Mouse (Mus musculus) limb, embryonic 10.5 days (tissue): Measurements from ENCODE around the gene 9130230L23Rik. TPM values are rescaled to one million over a fixed set of nuclear protein-coding genes. Genes with fewer than 3 reads are reported as not detected.

Experiments used
- DNase-seq: peaks from one replicate; pipeline ENCODE4 v3.0.0-alpha.2; 2017; ENCODE audit warnings: low spot score
- H3K27ac ChIP-seq: fragments of 300-500 bp; sonication (generic); 2 replicates; pipeline ENCODE4 v1.5.1; 2016; ENCODE audit warnings: mild to moderate bottlenecking
- H3K27me3 ChIP-seq: fragments of 300-500 bp; sonication (generic); 2 replicates; pipeline ENCODE4 v1.6.1; 2016; ENCODE audit warnings: low read depth, mild to moderate bottlenecking; ENCODE audit not compliant: poor library complexity, severe bottlenecking
- H3K36me3 ChIP-seq: fragments of 300-500 bp; sonication (generic); 2 replicates; pipeline ENCODE4 v1.6.1; 2016; ENCODE audit warnings: mild to moderate bottlenecking, moderate library complexity
- H3K4me1 ChIP-seq: fragments of 300-500 bp; sonication (generic); 2 replicates; pipeline ENCODE4 v1.6.1; 2016
- H3K4me3 ChIP-seq: fragments of 300-500 bp; sonication (generic); 2 replicates; pipeline ENCODE4 v1.5.1; 2016; ENCODE audit warnings: mild to moderate bottlenecking, moderate library complexity
- H3K9me3 ChIP-seq: fragments of 300-500 bp; sonication (generic); replicated peaks from 2 replicates; pipeline ENCODE4 v1.6.1; 2016; ENCODE audit warnings: mild to moderate bottlenecking
- WGBS: fragments of 180-500 bp; shearing (Covaris S2); methylation state at CpG from one replicate; pipeline ENCODE4 v1.1.7; 2016; 5-methylcytosine and 5-hydroxymethylcytosine counted together
- polyA plus RNA-seq: library from polyadenylated mRNA; unstranded; fragments of >200 nt; fragmentation: Nextera tagmentation; extraction: Ambion mirVana; gene quantifications from 2 replicates; pipeline ENCODE4 v1.2.1, GENCODE M21; 2016

Gene 9130230L23Rik
- polyA plus RNA-seq, 1 experiment from 2014 or later: 0.10 TPM

- H3K4me3 ChIP-seq: no peak overlapping the region
- H3K36me3 ChIP-seq: peaks cover 4% of the 10 kb centered on the region
- no peaks in the 10 kb centered on the region for H3K27me3 ChIP-seq
- H3K9me3 ChIP-seq: no peaks in the 10 kb centered on the region; the same call in 1 of the 2 replicates
- no peaks in the 10 kb centered on the region for H3K4me1 ChIP-seq
- 84% methylated on average over 5 of the region's 5 CpGs for WGBS
- DNase-seq: no peak
- H3K27ac ChIP-seq: no peak overlapping the region
Observed at GRCm38 (mm10) chr5:66031699-66032098, 27.6 kb upstream of the 9130230L23Rik start.

GRCm38 (mm10) chr5:66028232-66028631, 24.1 kb upstream of the 9130230L23Rik start:
- Histone ChIP-seq H3K36me3 (peaks cover 12% of the 10 kb centered on the region), H3K27ac (no peak overlapping the region), H3K4me3 (no peak overlapping the region), H3K27me3 (no peaks in the 10 kb centered on the region), H3K4me1 (no peaks in the 10 kb centered on the region), H3K9me3 (no peaks in the 10 kb centered on the region; the same call in 1 of the 2 replicates)
- no peak for DNase-seq
- WGBS: 94% methylated on average over 5 of the region's 5 CpGs

GRCm38 (mm10) chr5:66027206-66027605, 23.1 kb upstream of the 9130230L23Rik start:
- H3K36me3 ChIP-seq: peaks cover 12% of the 10 kb centered on the region
- 94% methylated on average over 8 of the region's 8 CpGs for WGBS
- DNase-seq: no peak
- no peaks in the 10 kb centered on the region; the same call in 1 of the 2 replicates for H3K9me3 ChIP-seq
- H3K27ac ChIP-seq: no peak overlapping the region
- no peaks in the 10 kb centered on the region for H3K4me1 ChIP-seq
- H3K27me3 ChIP-seq: no peaks in the 10 kb centered on the region
- H3K4me3 ChIP-seq: no peak overlapping the region

- 96% methylated on average over 31 of the region's 31 CpGs for WGBS
- no peaks in the 10 kb centered on the region for H3K4me1 ChIP-seq
- no peaks in the 10 kb centered on the region; the same call in 1 of the 2 replicates for H3K9me3 ChIP-seq
- DNase-seq: no peak
- no peak overlapping the region for H3K4me3 ChIP-seq
- H3K36me3 ChIP-seq: peaks cover 12% of the 10 kb centered on the region
- H3K27me3 ChIP-seq: no peaks in the 10 kb centered on the region
- no peak overlapping the region for H3K27ac ChIP-seq
Observed at GRCm38 (mm10) chr5:66026796-66027195, 22.7 kb upstream of the 9130230L23Rik start.

- H3K9me3 ChIP-seq: no peaks in the 10 kb centered on the region
- WGBS: 93% methylated on average over 2 of the region's 2 CpGs
- H3K36me3 ChIP-seq: no peaks in the 10 kb centered on the region
- DNase-seq: no peak
- H3K4me3 ChIP-seq: no peak overlapping the region
- H3K27me3 ChIP-seq: no peaks in the 10 kb centered on the region
- no peak overlapping the region for H3K27ac ChIP-seq
- no peaks in the 10 kb centered on the region for H3K4me1 ChIP-seq
Observed at GRCm38 (mm10) chr5:66015449-66015961, 11.4 kb upstream of the 9130230L23Rik start.

GRCm38 (mm10) chr5:66014437-66014836, 10.4 kb upstream of the 9130230L23Rik start:
- Histone ChIP-seq H3K27me3 (no peaks in the 10 kb centered on the region), H3K27ac (no peak overlapping the region), H3K36me3 (no peaks in the 10 kb centered on the region), H3K4me1 (no peaks in the 10 kb centered on the region), H3K9me3 (no peaks in the 10 kb centered on the region), H3K4me3 (no peak overlapping the region)
- WGBS: 90% methylated on average over 2 of the region's 2 CpGs
- DNase-seq: no peak

GRCm38 (mm10) chr5:66013999-66014398, 9.9 kb upstream of the 9130230L23Rik start:
- no peak overlapping the region for H3K27ac ChIP-seq
- DNase-seq: no peak
- no peak overlapping the region for H3K4me3 ChIP-seq
- H3K9me3 ChIP-seq: no peaks in the 10 kb centered on the region
- no peaks in the 10 kb centered on the region for H3K27me3 ChIP-seq
- no peaks in the 10 kb centered on the region for H3K36me3 ChIP-seq
- WGBS: 85% methylated on average over 3 of the region's 3 CpGs
- H3K4me1 ChIP-seq: no peaks in the 10 kb centered on the region

- H3K27me3 ChIP-seq: no peaks in the 10 kb centered on the region
- no peak overlapping the region for H3K27ac ChIP-seq
- no peak overlapping the region for H3K4me3 ChIP-seq
- no peaks in the 10 kb centered on the region for H3K36me3 ChIP-seq
- DNase-seq: no peak
- H3K4me1 ChIP-seq: peaks cover 6% of the 10 kb centered on the region; the same call in 1 of the 2 replicates
- no peaks in the 10 kb centered on the region for H3K9me3 ChIP-seq
- 89% methylated on average over 15 of the region's 15 CpGs for WGBS
Observed at GRCm38 (mm10) chr5:66008245-66008967, 4.3 kb upstream of the 9130230L23Rik start.

- no peak overlapping the region for H3K4me3 ChIP-seq
- DNase-seq: no peak
- H3K27me3 ChIP-seq: no peaks in the 10 kb centered on the region
- H3K9me3 ChIP-seq: no peaks in the 10 kb centered on the region
- 53% methylated on average over 16 of the region's 16 CpGs for WGBS
- H3K36me3 ChIP-seq: no peaks in the 10 kb centered on the region
- peaks cover 17% of the 10 kb centered on the region for H3K4me1 ChIP-seq
- no peak overlapping the region for H3K27ac ChIP-seq
Observed at GRCm38 (mm10) chr5:66005041-66005678, 1.1 kb upstream of the 9130230L23Rik start.

GRCm38 (mm10) chr5:66001232-66001631, 2.9 kb downstream of the 9130230L23Rik start:
- DNase-seq: no peak
- no peak overlapping the region for H3K4me3 ChIP-seq
- peaks cover 20% of the 10 kb centered on the region for H3K4me1 ChIP-seq
- WGBS: 68% methylated on average over 5 of the region's 5 CpGs
- no peaks in the 10 kb centered on the region for H3K36me3 ChIP-seq
- H3K27ac ChIP-seq: no peak overlapping the region
- no peaks in the 10 kb centered on the region for H3K9me3 ChIP-seq
- no peaks in the 10 kb centered on the region for H3K27me3 ChIP-seq

GRCm38 (mm10) chr5:66000567-66001125, 3.4 kb downstream of the 9130230L23Rik start:
- Histone ChIP-seq H3K27ac (no peak overlapping the region), H3K36me3 (no peaks in the 10 kb centered on the region), H3K9me3 (no peaks in the 10 kb centered on the region), H3K4me1 (peaks cover 20% of the 10 kb centered on the region), H3K4me3 (no peak overlapping the region), H3K27me3 (no peaks in the 10 kb centered on the region)
- 76% methylated on average over 6 of the region's 6 CpGs for WGBS
- no peak for DNase-seq

- WGBS: 77% methylated on average over 7 of the region's 7 CpGs
- Histone ChIP-seq H3K4me1 (peaks cover 18% of the 10 kb centered on the region), H3K9me3 (no peaks in the 10 kb centered on the region), H3K27ac (no peak overlapping the region), H3K36me3 (no peaks in the 10 kb centered on the region), H3K4me3 (no peak overlapping the region), H3K27me3 (no peaks in the 10 kb centered on the region)
- DNase-seq: no peak
Observed at GRCm38 (mm10) chr5:66000074-66000473, 4.0 kb downstream of the 9130230L23Rik start.

- H3K27ac ChIP-seq: no peak overlapping the region
- WGBS: 94% methylated on average over 7 of the region's 7 CpGs
- H3K36me3 ChIP-seq: no peaks in the 10 kb centered on the region
- H3K4me1 ChIP-seq: peaks cover 17% of the 10 kb centered on the region
- H3K9me3 ChIP-seq: no peaks in the 10 kb centered on the region
- DNase-seq: no peak
- no peaks in the 10 kb centered on the region for H3K27me3 ChIP-seq
- no peak overlapping the region for H3K4me3 ChIP-seq
Observed at GRCm38 (mm10) chr5:65999106-65999505, 5.0 kb downstream of the 9130230L23Rik start.
